Comparison of ENCODE assay signal across 18 mouse cellular contexts in the genomic region with DNA sequence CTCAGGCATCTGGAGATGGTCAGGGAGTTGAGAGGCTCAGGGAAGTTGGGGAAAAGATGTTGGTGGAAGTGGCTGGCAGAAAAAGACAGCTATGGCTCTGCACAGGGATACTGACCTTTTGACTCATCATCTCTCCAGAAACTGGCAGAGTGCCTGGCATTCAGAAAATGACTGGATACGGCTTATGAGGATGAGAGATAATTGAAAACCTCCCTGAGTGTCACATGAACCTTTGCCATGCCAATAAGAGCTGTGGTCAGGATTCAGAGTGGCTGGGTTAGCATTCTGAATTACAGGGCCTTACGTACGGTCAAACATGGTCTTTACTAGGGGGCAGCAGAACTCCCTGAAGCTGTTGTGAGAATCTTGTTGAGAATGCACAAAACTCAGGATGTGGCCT. TPM values are rescaled to one million over a fixed set of nuclear protein-coding genes. Genes with fewer than 3 reads are reported as not detected.
"Had no signal": no experiment of that assay in that cellular context is flagged by ENCODE, and none has a peak within 500 bp of the region (broad histone marks: within the 10 kb centered on the region; RNA-seq: fewer than 3 reads in every experiment).

No protein-coding gene starts in this region.

- H3K9ac ChIP-seq: kidney, embryonic 15.5 days; limb, embryonic 12.5 days; liver, embryonic 13.5 days; liver, postnatal 0 days; midbrain, embryonic 12.5 days had no signal

- H3K9me3 ChIP-seq: kidney, embryonic 15.5 days; limb, embryonic 12.5 days; liver, embryonic 13.5 days; midbrain, embryonic 12.5 days had no signal

- H3K27ac ChIP-seq: kidney, embryonic 15.5 days; left cerebral cortex, adult 2 months; limb, embryonic 12.5 days; liver, embryonic 13.5 days; midbrain, embryonic 12.5 days had no signal

- ATAC-seq: liver, postnatal 0 days; midbrain, embryonic 16.5 days had no signal

- H3K4me1 ChIP-seq: kidney, embryonic 15.5 days; limb, embryonic 12.5 days; liver, embryonic 13.5 days; midbrain, embryonic 12.5 days had no signal

- H3K4me3 ChIP-seq: kidney, embryonic 15.5 days; left cerebral cortex, adult 2 months; limb, embryonic 12.5 days; liver, embryonic 13.5 days; midbrain, embryonic 12.5 days had no signal

- H3K36me3 ChIP-seq: kidney, embryonic 15.5 days; limb, embryonic 12.5 days; liver, embryonic 13.5 days; midbrain, embryonic 12.5 days had no signal

- DNase-seq: kidney, postnatal 25 days; liver; liver, embryonic 13.5 days; liver, postnatal 0 days; right cerebral cortex, postnatal 14 days; thymus, postnatal 14 days had no signal

- H3K4me2 ChIP-seq: kidney, embryonic 15.5 days; limb, embryonic 12.5 days; liver, embryonic 13.5 days; midbrain, embryonic 12.5 days had no signal

- H3K27me3 ChIP-seq: kidney, embryonic 15.5 days; limb, embryonic 12.5 days; liver, embryonic 13.5 days; midbrain, embryonic 12.5 days had no signal

RNA-seq across cellular contexts. Expression of a gene that starts 2.8 kb away (rescaled TPM):
- total RNA-seq: layer of hippocampus, postnatal 25 days; left cerebral cortex, adult 2 months; left cerebral cortex, postnatal 36 days; megakaryocyte-erythroid progenitor cell, adult 5-6 weeks had no signal
- polyA plus RNA-seq: kidney, embryonic 15.5 days; limb, embryonic 12.5 days; liver, embryonic 13.5 days; liver, postnatal 0 days; lung, embryonic 16.5 days; midbrain, embryonic 12.5 days; midbrain, embryonic 16.5 days; neural tube, embryonic 14.5 days; stomach, embryonic 16.5 days had no signal

RNA-seq across cellular contexts. Expression of a gene that starts 21.6 kb away (rescaled TPM):
- total RNA-seq: layer of hippocampus, postnatal 25 days; left cerebral cortex, adult 2 months; left cerebral cortex, postnatal 36 days; megakaryocyte-erythroid progenitor cell, adult 5-6 weeks had no signal
- polyA plus RNA-seq: kidney, embryonic 15.5 days; limb, embryonic 12.5 days; liver, embryonic 13.5 days; liver, postnatal 0 days; lung, embryonic 16.5 days; midbrain, embryonic 12.5 days; midbrain, embryonic 16.5 days; neural tube, embryonic 14.5 days; small intestine, adult 2 months; stomach, embryonic 16.5 days had no signal

RNA-seq across cellular contexts. Expression of a gene that starts 38.0 kb away (rescaled TPM):
- total RNA-seq: megakaryocyte-erythroid progenitor cell, adult 5-6 weeks had no signal
